Mouse (Mus musculus) kidney, adult 9 months (tissue): ENCODE data around the gene Wrnip1.

ENCODE experiments used
- DNase-seq: peaks from one replicate; pipeline ENCODE4 v3.0.0; 2022

Wrnip1 gene

GRCm38 (mm10) chr13:32819241-32819640 is 17.4 kb downstream of the Wrnip1 start:
- DNase-seq, result no peak

GRCm38 (mm10) chr13:32819926-32820325 is 18.1 kb downstream of the Wrnip1 start:
- no peak for DNase-seq

GRCm38 (mm10) chr13:32821671-32822070 is 19.8 kb downstream of the Wrnip1 start:
- no peak for DNase-seq

- no peak for DNase-seq
These were observed 21.3 kb downstream of the Wrnip1 start for GRCm38 (mm10) chr13:32823126-32823525.

GRCm38 (mm10) chr13:32824377-32825330 is 22.8 kb downstream of the Wrnip1 start:
- DNase-seq, result no peak

- DNase-seq, result no peak
These were observed 23.7 kb downstream of the Wrnip1 start for GRCm38 (mm10) chr13:32825546-32825945.

- no peak for DNase-seq
These were observed 25.4 kb downstream of the Wrnip1 start for GRCm38 (mm10) chr13:32827111-32827822.

- DNase-seq, result peak; percentile 65
These were observed 26.1 kb downstream of the Wrnip1 start for GRCm38 (mm10) chr13:32827951-32828350.

- DNase-seq, result no peak
These were observed 27.0 kb downstream of the Wrnip1 start for GRCm38 (mm10) chr13:32828886-32829285.

- DNase-seq, result no peak
These were observed 29.9 kb downstream of the Wrnip1 start for GRCm38 (mm10) chr13:32831505-32832273.

- no peak for DNase-seq
These were observed 30.9 kb downstream of the Wrnip1 start for GRCm38 (mm10) chr13:32832776-32833175.

- DNase-seq, result no peak
These were observed 31.4 kb downstream of the Wrnip1 start for GRCm38 (mm10) chr13:32833237-32833636.

GRCm38 (mm10) chr13:32834513-32834912 is 32.7 kb downstream of the Wrnip1 start:
- no peak for DNase-seq

GRCm38 (mm10) chr13:32839314-32839713 is 37.5 kb downstream of the Wrnip1 start:
- DNase-seq, result no peak

GRCm38 (mm10) chr13:32841349-32841748 is 39.5 kb downstream of the Wrnip1 start:
- no peak for DNase-seq

GRCm38 (mm10) chr13:32846221-32846620 is 44.4 kb downstream of the Wrnip1 start:
- DNase-seq, result no peak

GRCm38 (mm10) chr13:32849092-32849491 is 47.3 kb downstream of the Wrnip1 start:
- peak; percentile 81 for DNase-seq

GRCm38 (mm10) chr13:32849531-32850123 is 47.8 kb downstream of the Wrnip1 start:
- no peak for DNase-seq

GRCm38 (mm10) chr13:32850156-32850555 is 48.3 kb downstream of the Wrnip1 start:
- DNase-seq, result no peak

- peak; percentile 64 for DNase-seq
These were observed 49.0 kb downstream of the Wrnip1 start, which contains the start of gene Serpinb1a for GRCm38 (mm10) chr13:32850668-32851404. Gene Serpinb1a, minus strand, starts transcription at chr13:32851185.

- peak; percentile 61 for DNase-seq
These were observed 50.1 kb downstream of the Wrnip1 start for GRCm38 (mm10) chr13:32851967-32852366.

GRCm38 (mm10) chr13:32852539-32852938 is 50.7 kb downstream of the Wrnip1 start:
- DNase-seq, result peak; percentile 25
